8 mouse cellular contexts compared by ENCODE assay signal in the genomic region with DNA sequence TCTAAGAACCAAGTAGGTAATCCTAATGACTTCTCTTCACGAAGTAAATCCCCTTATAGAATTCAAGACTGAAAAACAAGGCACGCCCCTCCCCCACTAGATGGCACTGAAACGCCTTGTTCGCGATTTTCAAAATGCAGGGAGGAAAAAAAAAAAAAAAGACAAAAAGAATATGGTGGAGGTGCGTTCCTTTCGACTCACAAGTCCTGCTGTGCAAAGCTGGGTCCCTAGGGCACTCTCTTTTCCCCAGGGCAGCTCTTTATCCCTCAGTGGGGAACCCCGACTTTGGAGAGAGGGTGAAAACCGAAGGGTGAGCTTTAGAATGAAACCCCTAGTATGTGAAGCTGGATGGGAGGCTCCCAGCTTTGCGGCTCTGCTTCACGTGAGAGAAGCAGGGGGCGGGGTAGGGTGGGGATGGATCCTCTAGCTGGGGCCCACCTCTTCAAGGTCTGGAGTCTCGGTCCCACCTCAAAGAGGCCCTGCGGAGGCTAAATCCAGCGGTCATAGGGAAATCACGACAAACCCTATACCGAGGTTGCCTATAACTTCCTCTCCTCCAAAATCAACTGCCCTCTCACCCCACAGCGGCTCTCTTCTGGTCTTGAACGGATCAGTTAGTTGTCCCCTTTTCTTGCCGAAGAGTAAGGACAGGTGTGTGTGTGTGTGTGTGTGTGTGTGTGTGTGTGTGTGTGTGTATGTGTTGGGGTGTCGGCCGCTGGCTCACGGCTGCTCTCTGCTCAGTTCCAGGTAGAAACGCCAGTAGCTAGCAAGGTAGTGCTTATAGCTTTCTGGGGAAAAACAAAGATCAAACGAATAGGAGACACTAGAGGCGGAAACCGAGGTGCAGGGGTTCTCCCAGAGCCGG. TPM values are rescaled to one million over a fixed set of nuclear protein-coding genes. Genes with fewer than 3 reads are reported as not detected.
DNase-seq lines count a peak whose midpoint lies in the region; ATAC-seq and TF ChIP-seq lines count a peak whose summit lies in the region.

No protein-coding gene starts in this region.

- ATAC-seq in liver, embryonic 15.5 days (ENCODE audit: insufficient read depth): no peak
- ATAC-seq in megakaryocyte-erythroid progenitor cell, adult 5-6 weeks (replicated peaks; ENCODE audit: low FRiP score, low TSS enrichment, poor library complexity, severe bottlenecking): no peak

- no peak overlapping the region for H3K27ac ChIP-seq in testis, adult 2 months (ENCODE audit: control insufficient read depth, insufficient read depth, low read depth, low read length)
- no peak overlapping the region for H3K27ac ChIP-seq in liver, embryonic 15.5 days (replicated peaks)

- DNase-seq in testis, postnatal 14 days (ENCODE audit: low spot score): no peak
- peak; percentile 84 to 88 for DNase-seq in cerebellum, postnatal 25 days
- DNase-seq in frontal cortex, postnatal 36 days (ENCODE audit: low spot score in 2 of 2): peak; percentile 73 to 80
- peak; percentile 18 for DNase-seq in kidney, postnatal 14 days
- peak; percentile 83 for DNase-seq in right cerebral cortex, postnatal 14 days

- H3K4me1 ChIP-seq in testis, adult 2 months (ENCODE audit: control insufficient read depth, insufficient read depth, low read length): peaks cover 14% of the 10 kb centered on the region
- H3K4me1 ChIP-seq in liver, embryonic 15.5 days (replicated peaks): peaks cover 4% of the 10 kb centered on the region; the same call in 1 of the 2 replicates

- no peak for TF ChIP-seq POLR2A in testis, adult 2 months (IDR thresholded peaks at IDR 0.05; ENCODE audit: control insufficient read depth, low read depth, low read length)

- TF ChIP-seq CTCF in testis, adult 2 months (IDR thresholded peaks at IDR 0.05; ENCODE audit: control insufficient read depth, insufficient read depth, insufficient replicate concordance, low read depth, low read length): no peak

- H3K4me3 ChIP-seq in testis, adult 2 months (ENCODE audit: control insufficient read depth, low read depth, low read length): peak overlapping the region; percentile 14; the same call in 1 of the 2 replicates
- H3K4me3 ChIP-seq in liver, embryonic 15.5 days (replicated peaks): no peak overlapping the region

- H3K36me3 ChIP-seq in testis, adult 2 months (ENCODE audit: control insufficient read depth, insufficient read depth, low read length): no peaks in the 10 kb centered on the region
- H3K36me3 ChIP-seq in liver, embryonic 15.5 days (replicated peaks): no peaks in the 10 kb centered on the region

- WGBS in liver, embryonic 15.5 days (ENCODE audit: insufficient replicate concordance): under 1% methylated on average over 28 of the region's 28 CpGs

- peaks cover 2% of the 10 kb centered on the region; the same call in 1 of the 2 replicates for H3K27me3 ChIP-seq in testis, adult 2 months (ENCODE audit: control insufficient read depth, insufficient read depth, low read length)
- H3K27me3 ChIP-seq in liver, embryonic 15.5 days: peaks cover 68% of the 10 kb centered on the region

- H3K4me2 ChIP-seq in liver, embryonic 15.5 days: peak overlapping the region; percentile 28

- H3K9ac ChIP-seq in liver, embryonic 15.5 days: no peak overlapping the region

- H3K9me3 ChIP-seq in liver, embryonic 15.5 days (replicated peaks): no peaks in the 10 kb centered on the region

RNA-seq across cellular contexts. Expression of a gene that starts 2.6 kb away (rescaled TPM):
- polyA plus RNA-seq in testis, adult 2 months (2012; rRNA removed): 10.8 and 11.8 TPM in 2 replicates
- not detected in 2 replicates for polyA plus RNA-seq in liver, embryonic 15.5 days (2015; fragmentation: Nextera tagmentation; extraction: Ambion mirVana)
- not detected in 2 replicates for total RNA-seq in megakaryocyte-erythroid progenitor cell, adult 5-6 weeks (2014; fragmentation: Nextera tagmentation)
- total RNA-seq in megakaryocyte-erythroid progenitor cell, adult 5-6 weeks (2017): not detected in 2 replicates

RNA-seq across cellular contexts. Expression of a gene that starts 59.7 kb away (rescaled TPM):
- polyA plus RNA-seq in testis, adult 2 months (2012; rRNA removed): 38.4 and 43.7 TPM in 2 replicates
- polyA plus RNA-seq in liver, embryonic 15.5 days (2015; fragmentation: Nextera tagmentation; extraction: Ambion mirVana): 53.2 and 64.2 TPM in 2 replicates
- total RNA-seq in megakaryocyte-erythroid progenitor cell, adult 5-6 weeks (2014; fragmentation: Nextera tagmentation): 94.6 and 101 TPM in 2 replicates
- total RNA-seq in megakaryocyte-erythroid progenitor cell, adult 5-6 weeks (2017): 46.4 and 67.5 TPM in 2 replicates

Comparison
In these comparisons a context has a peak if more than half of its experiments do, and no peak if none do; other contexts are left out.
1. RNA of a gene that starts 2.6 kb away (polyA plus RNA-seq): 10.8 to 11.8 TPM in testis, adult 2 months; not detected in liver, embryonic 15.5 days; every median in the first group is over 10 times any median in the second.